Mouse (Mus musculus) right cerebral cortex, adult 2 months (tissue): ENCODE data around the gene Rab40c.
A peak's percentile ranks its signal among the peaks of the same experiment; 100 is the strongest.

Experiments used
- DNase-seq, 2 experiments: peaks; one replicate each; pipeline ENCODE4 v3.0.0; 2021 to 2022; ENCODE audit warnings: low spot score in 2 of 2

Rab40c gene

GRCm38 (mm10) chr17:25843636-25844395, 75.7 kb downstream of the Rab40c start:
- DNase-seq = peak in 1 of 2 experiments; percentile 57

GRCm38 (mm10) chr17:25843122-25843521, 76.4 kb downstream of the Rab40c start:
- DNase-seq = no peak

GRCm38 (mm10) chr17:25842509-25842908, 77.0 kb downstream of the Rab40c start:
- no peak for DNase-seq

GRCm38 (mm10) chr17:25841117-25841880, 78.2 kb downstream of the Rab40c start, which contains the start of gene Gm20683:
Gm20683 (minus strand) TSS chr17:25841763.
- DNase-seq = no peak

GRCm38 (mm10) chr17:25840519-25840918, 79.0 kb downstream of the Rab40c start:
- no peak for DNase-seq

GRCm38 (mm10) chr17:25839455-25840235, 79.9 kb downstream of the Rab40c start:
- no peak for DNase-seq

- DNase-seq = no peak
These were observed 80.6 kb downstream of the Rab40c start for GRCm38 (mm10) chr17:25838904-25839303.

- peak in 1 of 2 experiments; percentile 37 for DNase-seq
These were observed 82.0 kb downstream of the Rab40c start for GRCm38 (mm10) chr17:25837533-25837932.

GRCm38 (mm10) chr17:25837076-25837410, 82.5 kb downstream of the Rab40c start, which contains the start of gene Rhbdl1:
Rhbdl1 (minus strand) TSS chr17:25837295.
- peak; percentile 84 to 87 for DNase-seq

GRCm38 (mm10) chr17:25836397-25837075, 83.0 kb downstream of the Rab40c start:
- no peak for DNase-seq

GRCm38 (mm10) chr17:25835816-25836215, 83.7 kb downstream of the Rab40c start:
- no peak for DNase-seq

- no peak for DNase-seq
These were observed 84.2 kb downstream of the Rab40c start for GRCm38 (mm10) chr17:25835301-25835700.

- DNase-seq = no peak
These were observed 84.8 kb downstream of the Rab40c start for GRCm38 (mm10) chr17:25834595-25835222.

GRCm38 (mm10) chr17:25833961-25834594, 85.4 kb downstream of the Rab40c start:
- DNase-seq = no peak

GRCm38 (mm10) chr17:25833291-25833663, 86.2 kb downstream of the Rab40c start, which contains the start of gene Stub1:
Stub1 (minus strand) TSS chr17:25833404.
- peak; percentile 79 to 83 for DNase-seq

GRCm38 (mm10) chr17:25832436-25833290, 86.9 kb downstream of the Rab40c start:
- peak; percentile 96 to 99 for DNase-seq
